Mouse (Mus musculus): Measurements from ENCODE around the gene Lrig1. TPM values are rescaled to one million over a fixed set of nuclear protein-coding genes. Genes with fewer than 3 reads are reported as not detected.
"Not testable (repeated sequence)": the region's sequence is repeated elsewhere in the genome, so short reads cannot be mapped to it uniquely, and the experiment has no call there.

The Lrig1 gene
- total RNA-seq, 2 experiments from 2014 or later, result 21.6 to 25.3 TPM

DNA sequence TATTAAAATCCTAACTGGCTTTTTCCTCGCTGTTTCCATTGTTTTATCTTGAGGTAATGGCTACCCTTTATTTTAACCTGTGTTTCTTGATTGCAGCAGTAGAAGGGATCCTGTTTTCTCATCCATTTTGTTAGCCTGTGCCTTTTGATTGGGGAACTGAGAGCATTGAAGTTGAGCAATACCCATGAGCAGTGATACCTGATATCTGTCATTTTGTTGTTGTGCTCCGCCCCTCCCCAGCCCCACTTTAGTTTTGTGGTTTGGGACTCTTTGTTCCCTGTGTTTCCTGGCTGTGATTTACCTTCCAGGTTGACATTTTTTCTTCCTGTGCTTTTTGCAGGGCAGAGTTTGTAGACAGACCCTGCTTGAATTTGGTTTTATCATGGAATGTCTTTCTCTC lies 131.9 kb downstream of the Lrig1 start:
- DNase-seq, result no peak

- DNase-seq, result no peak
These were observed 134.2 kb downstream of the Lrig1 start for GRCm38 (mm10) chr6:94565766-94566165.

GRCm38 (mm10) chr6:94563203-94563940 lies 136.6 kb downstream of the Lrig1 start:
- peak; percentile 33 for DNase-seq

DNA sequence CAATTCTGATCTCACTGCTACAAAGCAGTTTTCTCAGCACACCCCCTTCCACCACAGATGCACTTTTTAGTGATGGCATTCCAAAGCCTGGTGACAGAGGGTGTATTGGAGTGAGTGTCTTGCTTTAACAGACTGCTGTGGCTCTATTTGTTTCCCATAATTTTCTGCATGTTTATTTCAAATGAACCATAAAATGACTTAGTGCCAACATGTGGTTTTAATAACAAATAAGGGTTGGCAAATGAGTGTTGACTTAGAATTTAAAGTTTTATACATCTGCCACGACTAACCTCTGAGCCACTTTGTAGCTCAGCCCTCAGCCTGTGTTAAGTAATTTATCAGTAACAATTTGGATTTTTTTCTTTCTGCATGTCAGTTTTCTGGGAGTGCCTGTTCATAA lies 138.6 kb downstream of the Lrig1 start:
- no peak for DNase-seq

GRCm38 (mm10) chr6:94560896-94561295 lies 139.1 kb downstream of the Lrig1 start:
- DNase-seq, result no peak

- DNase-seq, result not testable (repeated sequence)
These were observed 141.4 kb downstream of the Lrig1 start for GRCm38 (mm10) chr6:94558603-94559002.

Small RNA genes lying within 50 kb of the gene (microRNA-seq; reads per million reads assigned to microRNA genes)
- gene Mir7041, result not detected

Other genes with a start within 250 kb of the Lrig1 start
- gene Slc25a26, start 199.8 kb downstream of the Lrig1 start, total RNA-seq (2021), result 10 to 100 TPM; 14.4 to 16.1 TPM

All from adrenal gland, postnatal 10 days (tissue).